Mouse (Mus musculus): ENCODE measurements around the gene Noxo1.
"Not testable (repeated sequence)": the region's sequence is repeated elsewhere in the genome, so short reads cannot be mapped to it uniquely, and the experiment has no call there.

Noxo1 gene

GRCm38 (mm10) chr17:24721383-24721955 lies 25.4 kb downstream of the Noxo1 start:
- not testable (repeated sequence) for DNase-seq

GRCm38 (mm10) chr17:24722220-24722924 lies 26.3 kb downstream of the Noxo1 start:
- no peak for DNase-seq

- DNase-seq, result no peak
Measured at GRCm38 (mm10) chr17:24723122-24723880, 27.3 kb downstream of the Noxo1 start.

GRCm38 (mm10) chr17:24723881-24724180 lies 27.8 kb downstream of the Noxo1 start:
- DNase-seq, result no peak

- DNase-seq, result peak; percentile 85 to 87
Measured at GRCm38 (mm10) chr17:24724184-24724583, 28.1 kb downstream of the Noxo1 start, which contains the start of gene Ndufb10. Gene Ndufb10 (minus strand): TSS chr17:24724478.

DNA sequence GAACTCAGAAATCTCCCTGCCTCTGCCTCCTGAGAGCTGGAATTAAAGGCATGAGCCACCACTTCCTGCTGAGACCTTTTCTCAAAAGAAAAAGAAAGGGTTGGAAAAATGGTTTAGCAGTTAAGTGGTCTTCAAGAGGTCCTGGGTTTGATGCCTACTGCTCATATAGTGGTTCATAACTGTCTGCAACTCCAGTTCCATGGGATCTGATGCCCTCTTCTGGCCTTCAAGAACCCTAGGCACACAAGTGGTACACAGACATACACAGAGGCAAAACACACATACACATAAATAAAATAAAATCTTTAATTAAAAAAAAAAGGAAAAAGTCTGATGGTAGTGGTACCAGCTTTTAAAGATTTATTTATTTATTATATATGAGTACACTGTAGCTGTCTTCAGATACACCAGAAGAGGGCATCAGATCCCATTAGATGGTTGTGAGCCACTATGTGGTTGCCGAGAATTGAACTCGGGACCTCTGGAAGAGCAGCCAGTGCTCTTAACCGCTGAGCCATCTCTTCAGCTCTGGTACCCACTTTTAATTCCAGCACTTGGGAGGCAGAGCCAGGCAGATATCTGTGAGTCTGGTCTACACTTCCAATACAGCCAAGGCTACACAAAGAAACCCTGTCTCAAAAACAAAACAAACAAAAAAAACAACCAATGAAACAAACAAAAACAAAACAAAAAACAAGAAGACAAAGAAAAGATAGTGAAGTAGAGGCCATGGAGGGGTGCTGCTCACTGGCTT lies 29.8 kb downstream of the Noxo1 start:
- no peak for DNase-seq

DNA sequence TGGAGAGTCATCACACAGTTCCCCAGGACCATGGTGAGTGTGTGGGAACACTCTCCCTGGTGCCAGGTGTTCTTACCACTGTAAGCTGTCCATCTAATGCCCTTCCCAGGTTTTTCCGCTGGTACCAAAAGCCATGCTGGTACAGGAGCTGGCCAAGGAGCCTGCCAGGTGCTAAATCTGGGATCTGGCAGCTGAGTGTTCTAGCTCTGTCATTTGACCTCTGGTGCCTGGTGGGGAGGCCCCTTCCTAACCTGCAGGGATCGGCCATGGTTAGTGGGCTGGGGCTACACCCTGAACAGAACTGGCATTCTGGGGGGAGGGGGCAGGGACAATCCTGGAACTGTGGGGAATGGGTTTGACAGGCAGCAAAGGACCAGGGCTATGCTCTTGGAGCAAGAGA lies 31.6 kb downstream of the Noxo1 start, which contains the start of gene Rpl3l:
Gene Rpl3l (plus strand): TSS at position 203 of the 400 bp plus-strand sequence.
- no peak for DNase-seq

GRCm38 (mm10) chr17:24728184-24728583 lies 32.1 kb downstream of the Noxo1 start:
- DNase-seq, result no peak

DNA sequence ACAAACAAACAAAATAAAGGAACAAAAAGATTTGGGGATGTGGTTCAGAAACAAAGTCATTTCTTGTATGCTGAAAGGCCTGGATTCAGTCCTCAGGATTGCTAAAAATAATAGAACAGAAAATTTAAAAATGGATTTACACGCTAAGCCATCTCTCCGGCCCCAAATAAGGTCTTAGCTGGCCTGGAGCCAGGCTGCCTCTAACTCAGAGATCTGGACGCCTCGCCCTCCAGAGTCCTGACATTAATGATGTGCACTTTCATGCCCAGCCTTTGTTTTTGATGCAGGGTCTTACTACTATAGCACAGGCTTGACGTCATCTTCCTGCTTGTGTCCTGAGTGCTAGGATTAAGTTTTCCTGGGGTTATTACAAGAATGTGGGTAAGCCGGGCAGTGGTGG lies 33.0 kb downstream of the Noxo1 start:
- DNase-seq, result no peak

- DNase-seq, result no peak
Measured at GRCm38 (mm10) chr17:24730787-24731186, 34.8 kb downstream of the Noxo1 start.

- DNase-seq, result no peak
Measured at GRCm38 (mm10) chr17:24732233-24732935, 36.4 kb downstream of the Noxo1 start.

DNA sequence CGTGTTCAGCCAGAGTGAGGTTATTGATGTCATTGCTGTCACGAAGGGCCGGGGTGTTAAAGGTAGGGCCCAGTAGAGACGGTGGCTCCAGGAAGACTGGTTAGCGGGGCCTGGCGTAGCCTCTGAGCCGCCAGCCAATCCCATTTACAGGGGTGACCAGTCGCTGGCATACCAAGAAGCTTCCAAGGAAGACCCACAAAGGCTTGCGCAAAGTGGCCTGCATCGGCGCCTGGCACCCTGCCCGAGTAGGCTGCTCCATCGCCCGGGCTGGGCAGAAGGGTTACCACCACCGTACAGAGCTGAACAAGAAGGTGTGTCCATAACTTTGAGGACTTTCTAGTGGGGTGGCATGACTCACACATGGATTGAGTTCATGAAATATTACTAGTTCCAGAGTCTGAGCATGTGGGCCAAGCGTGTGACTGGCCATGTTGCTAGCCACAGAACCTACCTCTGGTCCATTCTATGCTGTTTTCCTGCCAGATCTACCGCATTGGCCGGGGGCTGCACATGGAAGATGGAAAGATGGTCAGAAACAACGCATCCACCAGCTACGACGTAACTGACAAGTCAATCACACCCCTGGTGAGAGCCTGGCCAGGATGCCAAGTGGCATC lies 37.5 kb downstream of the Noxo1 start:
- DNase-seq, result no peak

- no peak for DNase-seq
Measured at GRCm38 (mm10) chr17:24734513-24734912, 38.5 kb downstream of the Noxo1 start.

GRCm38 (mm10) chr17:24735446-24735845 lies 39.4 kb downstream of the Noxo1 start:
- DNase-seq, result no peak

DNA sequence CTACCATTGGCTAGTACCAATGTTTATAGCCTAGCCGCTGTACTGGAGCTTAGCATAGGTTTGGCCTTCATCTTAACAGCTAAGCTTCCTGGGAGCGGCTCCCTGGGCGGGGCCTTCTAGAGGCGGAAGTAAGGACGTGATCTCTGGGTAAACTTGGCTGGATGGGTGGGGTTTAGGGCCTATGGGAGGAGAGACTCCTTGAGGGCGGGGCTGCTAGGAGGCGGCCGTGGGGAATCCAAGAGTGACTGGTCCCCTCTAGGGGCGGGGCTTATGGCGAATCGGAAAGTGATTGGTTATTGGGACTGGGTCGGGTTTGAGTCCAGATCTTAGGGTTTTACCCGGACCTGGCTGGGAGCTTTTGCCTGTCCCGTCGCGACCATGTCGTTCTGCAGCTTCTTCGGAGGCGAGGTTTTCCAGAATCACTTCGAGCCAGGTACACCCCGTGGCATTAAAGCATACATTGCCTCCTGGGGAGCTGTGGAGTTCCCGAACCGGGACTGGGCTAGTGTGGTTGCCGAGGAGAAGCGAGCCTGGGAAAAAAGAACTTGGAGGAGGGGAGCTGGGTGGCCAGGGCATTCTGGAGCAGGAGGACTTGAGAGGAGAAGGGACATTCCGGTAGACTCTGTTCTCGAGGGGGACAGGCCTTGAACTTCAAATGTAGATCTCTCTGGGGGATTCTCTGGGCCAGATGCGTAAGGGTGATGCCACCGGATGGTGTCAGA lies 40.5 kb downstream of the Noxo1 start, which contains the start of gene Msrb1:
Gene Msrb1 (plus strand): TSS at position 313 of the 722 bp plus-strand sequence.
- peak; percentile 93 to 97 for DNase-seq

DNA sequence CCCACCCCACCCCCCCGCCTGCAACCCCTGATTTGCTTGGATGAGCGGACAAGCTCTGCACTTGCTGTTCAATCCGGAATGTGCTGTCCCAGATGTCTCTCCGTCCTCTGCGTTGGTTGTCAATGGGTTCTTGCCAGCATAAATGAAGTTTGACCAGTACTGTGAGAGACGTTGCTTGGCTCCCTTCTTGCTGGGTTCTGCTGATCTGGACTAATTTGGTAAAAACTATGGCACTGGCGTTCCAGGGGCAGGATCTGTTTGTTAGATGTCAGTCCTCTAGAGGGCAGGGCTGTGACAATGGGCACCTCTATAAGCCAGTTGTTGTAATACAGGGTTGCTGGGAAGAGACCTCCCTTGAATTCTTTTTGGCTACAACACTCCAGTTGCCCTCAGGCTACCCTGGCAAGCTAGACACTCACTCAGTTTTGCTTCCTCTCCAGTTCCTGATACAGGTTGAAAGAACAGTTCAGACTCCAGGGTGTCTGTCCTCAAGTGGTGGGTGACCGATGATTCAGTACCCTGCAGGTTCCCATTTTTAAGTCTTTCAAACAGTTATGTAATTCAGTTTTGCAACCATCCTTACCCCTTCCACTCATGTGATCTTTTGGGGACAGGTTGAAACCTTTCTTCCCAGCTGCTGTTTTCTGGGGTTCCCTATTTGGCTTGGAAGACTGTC lies 41.2 kb downstream of the Noxo1 start:
- DNase-seq, result no peak

DNA sequence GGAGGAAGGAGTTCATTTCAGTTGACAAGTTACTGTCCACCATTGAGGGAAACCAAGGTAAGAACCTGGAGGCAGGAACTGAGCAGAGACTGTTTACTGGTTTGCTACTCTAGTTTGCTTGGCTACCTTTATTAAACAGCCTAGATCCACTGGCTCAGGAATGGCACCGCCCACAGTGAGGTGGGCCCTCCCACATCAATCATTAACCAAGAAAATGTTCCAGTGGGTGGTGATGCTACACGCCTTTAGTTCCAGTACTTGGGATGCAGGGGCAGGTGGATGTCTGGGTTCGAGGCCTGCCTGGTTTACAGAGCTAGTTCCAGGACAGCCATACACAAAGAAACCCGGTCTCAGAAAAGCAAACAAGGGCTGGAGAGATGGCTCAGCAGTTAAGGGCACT lies 42.2 kb downstream of the Noxo1 start:
- DNase-seq, result no peak

GRCm38 (mm10) chr17:24739926-24740325 lies 43.9 kb downstream of the Noxo1 start:
- no peak for DNase-seq

- no peak for DNase-seq
Measured at GRCm38 (mm10) chr17:24742307-24742706, 46.3 kb downstream of the Noxo1 start.

- no peak for DNase-seq
Measured at GRCm38 (mm10) chr17:24743896-24744295, 47.9 kb downstream of the Noxo1 start.

GRCm38 (mm10) chr17:24744381-24744780 lies 48.3 kb downstream of the Noxo1 start:
- DNase-seq, result no peak
